Mouse (Mus musculus) frontal cortex, postnatal 36 days (tissue): ENCODE measurements around the gene Emg1.

ENCODE experiments used
- DNase-seq, 2 experiments: peaks; one replicate each; pipeline ENCODE4 v3.0.0; 2022; ENCODE audit warnings: low spot score in 2 of 2

The Emg1 gene

DNA sequence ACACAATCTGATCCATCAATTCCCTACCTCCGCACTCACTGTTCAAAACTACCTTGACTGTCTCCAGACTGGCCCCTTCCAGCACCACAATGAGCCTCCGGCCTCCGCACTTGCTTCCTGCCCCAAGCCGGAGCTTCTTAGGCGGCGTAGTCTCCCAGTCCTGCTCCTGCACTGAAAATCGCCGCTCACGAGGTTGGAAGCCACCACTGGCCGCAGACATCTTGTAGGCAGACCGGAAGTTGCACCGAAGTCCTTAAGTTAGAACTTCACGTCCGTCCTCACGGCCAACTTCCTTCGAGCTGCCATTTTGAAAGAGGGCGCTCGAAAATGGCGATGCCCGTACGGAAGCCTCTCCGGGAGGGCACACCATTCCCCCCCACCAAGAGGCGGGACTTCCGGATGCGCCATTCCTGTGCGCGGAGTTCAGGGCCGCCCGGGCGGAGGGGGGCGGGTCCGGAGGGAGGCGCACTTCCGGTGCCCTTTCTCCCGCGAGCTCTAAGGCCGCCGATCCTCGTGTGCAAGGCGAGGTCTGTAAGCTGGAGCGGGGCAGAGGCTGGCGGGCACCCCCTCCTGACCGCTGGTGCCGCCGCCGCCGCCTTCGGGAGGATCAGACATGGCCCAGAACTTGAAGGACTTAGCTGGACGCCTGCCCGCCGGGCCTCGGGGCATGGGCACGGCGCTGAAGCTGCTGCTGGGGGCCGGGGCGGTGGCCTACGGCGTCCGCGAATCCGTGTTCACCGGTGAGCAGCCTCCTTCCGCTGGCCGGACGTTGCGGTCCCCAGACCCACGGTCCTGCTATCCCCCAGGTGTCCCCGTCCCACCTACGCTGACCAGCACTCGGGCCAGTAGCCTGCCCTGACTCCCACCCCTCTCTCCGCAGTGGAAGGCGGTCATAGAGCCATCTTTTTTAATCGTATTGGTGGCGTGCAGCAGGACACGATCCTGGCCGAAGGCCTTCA, at the start of gene Emg1, which contains the start of gene Phb2:
TSS of gene Emg1 (minus strand) at position 355 of the 959 bp plus-strand sequence.
TSS of gene Phb2 (plus strand) at position 513 of the 959 bp plus-strand sequence.
- DNase-seq: peak; percentile 98

DNA sequence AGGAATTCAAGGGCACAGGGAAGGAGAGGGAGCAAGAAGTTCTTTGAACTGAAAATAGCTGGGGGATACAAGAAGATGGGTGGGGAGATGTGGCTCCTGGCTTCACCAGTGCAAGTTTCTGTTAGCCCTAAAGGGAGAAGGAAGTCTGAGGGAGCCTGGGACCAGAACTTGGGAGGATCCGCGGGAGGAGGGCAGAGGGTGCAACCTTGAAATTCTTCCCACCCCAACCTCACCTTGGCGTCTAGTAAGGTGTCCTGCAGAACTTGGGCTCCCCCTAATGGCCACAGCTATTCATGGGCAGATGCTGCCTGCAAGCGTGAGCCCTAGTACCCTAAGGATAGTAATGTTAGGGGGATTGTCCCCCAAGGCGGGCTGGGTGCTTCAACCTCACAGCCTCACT, 47.3 kb upstream of the Emg1 start:
- peak; percentile 83 to 86 for DNase-seq

DNA sequence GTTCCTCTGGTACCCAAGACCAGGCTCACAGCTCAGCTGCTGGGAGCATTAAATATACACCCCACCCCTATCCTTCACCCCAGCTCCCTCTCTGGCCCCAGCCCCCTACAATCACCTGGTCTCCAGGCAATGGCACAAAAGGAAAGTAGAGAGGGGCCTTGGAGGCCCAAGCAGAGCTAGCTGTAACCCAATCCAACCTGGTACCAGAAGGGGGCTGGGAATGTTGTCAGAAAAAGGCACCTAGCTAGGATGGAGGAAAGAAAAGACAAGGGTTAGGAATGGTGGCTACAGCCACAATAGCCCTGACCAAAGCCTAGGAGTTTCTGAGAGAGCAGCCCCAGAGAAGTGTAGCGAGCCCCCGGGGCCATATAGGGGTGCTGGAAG, 46.9 kb upstream of the Emg1 start:
- no peak for DNase-seq

DNA sequence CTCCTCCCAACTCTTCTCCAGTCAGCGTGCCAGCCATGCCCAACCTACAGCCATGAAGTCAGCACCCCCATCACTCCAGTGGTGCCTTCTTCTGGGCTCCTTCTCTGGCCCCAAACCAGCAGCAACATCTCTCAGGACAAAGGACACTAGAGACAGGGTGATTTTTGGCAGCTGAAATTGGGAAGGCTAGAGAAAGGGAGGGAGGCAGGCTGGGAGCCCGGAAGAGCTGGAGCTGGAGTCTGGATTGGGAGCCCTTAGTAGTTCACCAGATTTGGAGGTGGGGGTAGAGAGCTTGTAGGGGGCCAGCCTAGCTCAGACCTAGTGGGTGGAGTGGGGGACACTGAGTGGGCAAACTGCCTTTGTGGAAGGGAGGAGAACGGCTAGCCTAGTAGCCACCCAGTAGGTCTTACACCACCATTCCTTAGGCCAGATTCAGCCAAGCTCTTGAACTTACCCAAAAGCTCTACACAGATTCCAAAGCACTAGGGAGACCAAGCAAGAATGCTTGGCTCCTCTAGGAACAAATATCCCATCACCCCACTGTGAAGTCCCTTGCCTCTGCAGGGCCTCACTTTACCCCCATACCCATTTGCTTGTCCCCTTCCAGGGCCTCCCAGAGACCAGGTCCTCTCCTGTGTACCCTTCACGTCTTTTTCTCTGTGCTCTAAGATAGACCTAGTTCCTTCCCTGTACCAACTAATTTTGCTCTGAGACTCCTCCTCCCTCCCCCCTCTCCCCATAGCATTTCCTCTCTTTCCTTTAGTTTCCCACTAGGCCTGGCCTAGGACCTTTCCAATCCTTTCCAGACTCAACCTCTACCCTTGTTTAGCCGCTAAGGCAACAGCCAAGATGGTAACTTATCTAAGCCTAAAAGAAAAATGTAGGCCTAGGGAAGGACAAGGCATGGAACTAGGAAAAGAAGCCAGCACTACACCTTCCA, 46.2 kb upstream of the Emg1 start:
- peak in 1 of 2 experiments; percentile 72 for DNase-seq

DNA sequence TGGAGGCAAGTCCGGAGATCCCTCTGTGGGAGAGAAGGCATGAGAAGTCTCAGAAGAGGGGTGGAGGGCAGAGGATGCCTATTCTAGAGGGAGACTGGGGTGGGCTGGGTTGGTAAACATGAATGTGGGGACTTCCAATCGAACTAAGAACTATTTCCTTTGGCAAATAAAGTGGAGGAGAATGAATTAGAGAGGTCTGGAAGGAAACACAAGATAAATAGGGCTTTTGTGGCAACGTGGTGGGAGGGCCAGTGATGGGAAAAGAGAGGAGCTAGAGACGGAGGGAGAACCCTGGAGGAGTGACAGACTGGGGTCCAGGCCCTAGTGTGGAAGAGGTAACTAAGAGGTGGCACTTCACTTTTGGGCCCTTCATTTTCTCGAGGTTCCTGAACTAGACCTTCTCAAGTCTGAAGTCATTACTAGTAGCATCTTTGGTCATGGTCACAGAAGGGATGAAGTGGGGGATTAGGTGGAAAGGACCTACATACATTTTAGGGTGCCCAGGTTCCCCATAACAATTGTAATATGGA, 45.4 kb upstream of the Emg1 start:
- no peak for DNase-seq

DNA sequence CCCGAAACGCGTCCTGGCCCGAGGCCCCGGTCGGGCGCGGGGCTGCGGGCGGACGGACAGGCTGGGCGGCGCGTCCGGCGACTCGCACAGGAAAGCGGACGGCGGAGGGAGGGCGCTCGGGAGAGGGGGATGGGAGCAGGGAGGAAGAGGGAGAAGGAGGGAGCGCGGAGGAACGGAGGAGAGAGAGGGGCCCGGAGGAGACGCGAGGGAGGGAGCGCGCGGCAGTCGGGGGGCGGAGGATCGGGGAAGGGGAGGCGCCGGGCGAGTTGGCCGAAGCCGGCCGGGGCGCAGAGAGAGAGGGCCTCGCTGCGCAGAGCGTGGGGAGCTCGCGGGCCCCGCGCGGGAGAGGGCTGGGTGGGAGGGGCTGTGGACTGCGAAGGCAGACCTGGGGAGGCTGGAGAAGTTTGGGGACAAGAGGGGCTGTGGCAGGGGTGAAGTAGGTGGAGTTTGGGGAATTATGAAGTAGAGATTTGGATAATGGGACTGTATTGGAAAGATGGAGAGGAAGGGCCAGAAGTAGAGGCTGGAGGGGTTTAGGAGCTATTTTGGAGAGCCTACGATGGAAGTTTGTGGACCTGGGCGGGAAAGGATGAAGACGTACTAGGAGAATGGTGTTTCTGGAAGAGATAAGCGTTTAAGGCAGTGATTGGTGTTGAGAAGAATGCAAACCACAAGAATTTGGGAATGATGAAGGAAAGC, 44.8 kb upstream of the Emg1 start:
- peak; percentile 77 to 85 for DNase-seq

DNA sequence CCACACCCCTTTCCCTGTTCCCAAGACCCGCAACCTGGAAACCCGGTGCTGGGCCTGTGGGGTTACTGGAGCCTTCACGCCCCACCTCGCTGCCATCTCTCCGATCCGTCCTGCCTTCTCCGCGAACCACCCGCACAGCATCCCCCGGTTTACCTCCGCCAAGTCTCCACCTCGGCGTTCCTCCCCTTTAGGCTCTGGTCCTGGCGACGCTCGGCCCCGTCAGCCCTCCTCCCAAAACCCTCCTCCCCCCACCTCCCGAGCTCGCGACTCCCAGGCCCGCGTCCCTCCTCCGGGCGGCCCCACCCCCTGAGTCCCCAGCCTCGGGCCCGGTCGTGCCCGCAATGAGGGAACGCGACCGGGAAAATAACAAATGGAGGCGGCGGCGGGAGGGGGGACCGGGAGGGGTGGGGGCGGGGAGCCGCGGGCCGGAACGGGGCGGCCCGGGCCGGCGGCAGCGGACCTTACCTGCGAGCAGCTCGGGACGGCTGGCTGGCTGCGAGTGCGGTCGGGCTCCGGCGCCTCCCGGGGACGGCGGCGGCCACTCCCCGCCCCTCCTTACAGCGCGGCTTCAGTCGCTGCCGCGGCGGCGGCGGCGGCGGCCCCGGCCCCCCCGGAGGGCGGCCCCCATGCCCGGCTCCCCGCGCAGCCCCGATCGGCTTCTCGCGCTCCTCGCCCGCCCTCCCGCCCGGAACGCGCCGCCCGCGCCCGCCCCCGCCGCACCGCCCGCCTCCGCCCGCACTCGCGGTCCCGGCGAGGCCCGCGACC, 44.0 kb upstream of the Emg1 start, which contains the start of the genes Gm45234 and Atn1:
TSS of gene Gm45234 (minus strand) at position 191 of the 765 bp plus-strand sequence.
TSS of gene Atn1 (minus strand) at position 694 of the 765 bp plus-strand sequence.
- no peak for DNase-seq

DNA sequence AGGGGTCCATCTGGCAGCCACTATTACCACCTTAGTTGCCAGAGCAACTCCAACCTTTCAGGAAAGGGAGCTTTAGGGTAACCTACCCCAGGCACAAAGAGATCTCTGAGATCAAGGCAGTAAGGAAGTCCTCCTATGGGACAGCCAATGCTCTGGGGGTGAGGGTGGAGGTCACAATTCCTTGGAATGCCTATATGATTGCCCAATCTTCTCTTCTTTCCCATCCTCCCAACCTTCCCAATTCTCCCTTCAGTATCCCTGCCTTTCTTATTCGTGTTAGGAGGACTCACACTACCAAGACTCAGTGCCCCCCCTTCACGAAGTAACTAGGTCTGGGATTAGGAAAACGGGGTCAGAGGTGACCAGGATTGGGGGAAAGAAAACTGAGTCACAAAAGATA, 43.3 kb upstream of the Emg1 start:
- no peak for DNase-seq

DNA sequence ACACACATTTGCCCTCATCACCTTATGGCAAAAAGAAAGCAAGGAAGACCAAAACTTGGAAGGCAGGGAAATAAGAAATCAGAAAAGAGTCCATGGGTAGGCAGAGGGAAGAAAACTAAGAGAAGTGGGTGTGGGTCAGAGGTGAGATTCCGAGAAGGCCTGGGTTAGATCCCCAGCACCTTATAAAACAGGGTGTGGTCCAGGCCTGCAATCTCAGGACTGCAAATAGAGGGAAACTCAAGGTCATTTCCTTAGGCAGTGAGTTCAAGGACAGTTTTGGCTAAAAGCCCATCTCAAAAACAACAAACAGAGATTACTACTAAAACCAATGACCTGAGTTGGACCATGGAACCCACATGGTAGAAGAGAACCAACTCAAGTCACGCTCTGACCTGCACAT, 41.9 kb upstream of the Emg1 start:
- DNase-seq: no peak

DNA sequence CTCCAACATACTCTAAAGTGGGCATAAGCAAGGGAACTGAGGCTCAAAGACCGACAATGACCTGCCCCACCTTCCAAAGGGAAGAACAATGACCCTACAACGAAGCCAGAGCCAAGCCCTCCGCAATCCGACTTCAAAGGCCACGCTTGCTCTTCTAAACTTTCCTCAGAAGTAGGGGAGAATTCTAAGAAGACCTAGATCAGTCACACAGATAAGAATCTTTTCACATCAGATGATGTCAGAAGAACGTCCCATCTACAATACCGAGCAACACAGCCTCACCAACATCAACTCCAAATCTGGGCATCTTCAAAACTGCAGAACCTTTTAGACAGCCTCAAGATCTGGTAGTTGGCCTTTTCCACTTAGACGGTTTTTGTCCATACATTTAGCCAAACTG, 38.4 kb upstream of the Emg1 start:
- DNase-seq: no peak

DNA sequence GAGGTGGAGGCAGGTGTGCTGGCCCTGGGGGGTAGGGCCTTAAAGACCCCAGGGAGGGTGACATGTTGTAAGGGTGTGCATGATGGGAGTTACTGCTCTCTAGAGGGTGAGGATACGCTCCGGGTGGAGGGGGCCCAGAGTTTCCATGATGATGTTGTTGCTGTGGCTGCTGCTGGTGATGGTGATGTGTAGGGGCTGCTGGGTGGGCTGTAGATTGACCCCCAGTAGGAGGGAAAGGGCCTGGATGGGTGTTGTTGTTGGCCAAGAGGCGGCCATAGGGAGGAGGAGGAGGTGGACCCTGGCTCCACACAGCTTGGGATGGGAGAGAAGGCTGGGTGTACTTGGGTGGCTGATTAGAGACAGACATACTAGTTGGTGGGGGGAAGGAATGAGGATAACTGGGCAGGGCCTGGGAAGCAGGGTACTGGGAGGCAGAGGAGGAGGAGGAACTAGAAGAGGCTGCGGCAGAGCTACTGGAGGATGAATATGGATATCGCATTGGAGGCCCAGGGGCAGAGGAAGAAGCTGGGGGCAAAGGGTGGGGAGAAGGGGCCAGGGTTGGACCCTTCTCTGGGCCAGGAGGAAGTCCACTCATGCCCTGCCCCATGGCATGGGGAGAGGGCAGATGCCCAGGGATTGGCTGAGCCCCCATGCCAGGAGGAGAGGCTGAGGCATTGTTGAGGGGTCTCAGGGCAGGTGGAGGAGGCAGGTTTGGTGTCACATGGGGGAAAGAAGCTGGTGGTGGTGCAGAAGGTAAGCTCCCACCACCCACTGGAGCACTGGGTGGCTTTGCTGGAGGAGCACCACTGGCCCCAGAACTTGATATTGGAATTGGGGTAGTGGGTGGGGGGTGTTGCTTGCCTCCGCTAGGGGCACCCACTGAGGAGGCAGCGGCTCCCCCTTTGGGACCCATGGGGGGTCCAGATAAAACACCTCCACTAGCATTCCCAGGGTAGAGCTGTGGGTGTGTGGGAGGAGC, 35.0 kb upstream of the Emg1 start:
- no peak for DNase-seq

DNA sequence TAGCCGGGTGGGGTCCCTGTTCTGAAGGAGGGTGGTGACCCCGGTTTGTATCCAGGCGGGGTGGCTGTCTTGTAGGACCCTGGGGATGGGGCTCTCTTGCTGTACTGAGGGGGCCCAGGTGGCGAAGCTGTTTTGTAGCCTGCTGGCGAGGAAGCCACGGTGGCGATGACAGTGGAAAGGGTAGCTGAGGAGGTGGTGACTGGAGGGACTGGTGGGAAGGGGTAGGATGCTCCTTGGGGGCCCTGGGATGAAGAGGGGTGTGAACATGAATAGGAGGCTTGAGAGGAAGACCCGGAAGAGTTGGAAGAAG, 34.3 kb upstream of the Emg1 start:
- DNase-seq: no peak

DNA sequence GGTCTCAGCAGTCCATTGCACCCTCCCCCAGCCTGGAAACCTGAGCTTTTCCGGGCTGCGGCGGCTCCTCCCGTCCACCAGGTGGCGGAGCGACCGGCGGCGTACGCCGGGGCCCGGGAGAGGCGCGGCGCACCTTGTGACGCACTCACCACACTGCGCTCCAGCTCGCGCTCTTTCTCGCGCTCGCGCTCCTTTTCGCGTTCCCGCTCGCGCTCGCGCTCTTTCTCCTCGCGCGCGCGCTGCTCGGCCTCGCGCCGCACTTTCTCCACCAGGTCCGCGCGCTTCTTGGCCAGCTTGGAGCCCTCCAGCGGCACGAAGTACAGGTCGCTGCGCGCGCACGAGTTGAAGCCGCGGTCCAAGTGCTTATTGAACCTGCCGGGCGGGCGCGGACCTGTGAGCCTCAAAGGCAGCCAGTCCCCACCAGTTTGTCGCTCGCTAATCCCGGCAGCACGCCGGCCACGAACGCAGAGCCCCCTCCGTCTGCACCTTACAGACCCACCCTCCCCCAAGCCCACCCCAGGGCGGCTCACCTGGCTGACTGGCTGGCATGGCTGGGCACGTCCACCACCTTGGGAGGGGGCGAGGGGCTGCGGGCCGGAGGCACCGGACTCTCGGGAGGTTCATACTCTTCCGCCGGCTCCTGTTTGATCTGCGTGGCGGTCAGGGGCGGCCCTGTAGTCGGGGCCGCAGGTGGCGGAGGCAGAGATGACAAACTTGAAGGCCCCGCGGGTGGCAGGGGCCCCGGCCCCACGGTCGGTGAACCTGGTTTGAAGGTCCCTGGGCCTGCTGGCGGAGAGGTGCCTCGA, 33.7 kb upstream of the Emg1 start:
- peak; percentile 92 to 96 for DNase-seq

DNA sequence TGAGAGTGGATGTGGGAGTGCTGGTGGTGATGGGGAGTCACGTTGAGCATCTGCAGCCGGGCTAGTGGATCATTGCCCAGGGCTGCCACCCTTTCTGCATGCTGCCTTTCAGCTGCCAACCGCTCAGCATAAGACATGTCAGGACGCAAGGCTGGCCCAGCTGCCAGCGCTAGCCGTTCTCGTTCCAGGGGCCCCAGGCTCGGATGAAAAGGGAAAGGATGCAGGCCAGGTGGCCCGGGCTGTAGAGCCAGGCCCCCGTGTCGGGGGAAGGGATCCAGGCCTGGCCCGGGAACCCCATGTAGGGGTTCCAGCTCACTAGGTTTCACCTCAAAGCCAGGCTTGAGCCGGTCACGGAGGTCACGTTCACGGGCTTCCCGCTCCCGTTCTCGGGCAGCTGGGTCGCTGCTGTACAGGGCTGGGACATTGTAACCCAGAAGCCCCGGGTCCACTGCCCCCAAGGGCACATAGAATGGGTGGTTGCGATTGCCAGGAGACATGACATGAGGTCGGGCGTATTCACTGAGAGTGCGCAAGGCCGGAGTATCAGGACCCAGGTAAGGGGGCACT, 32.9 kb upstream of the Emg1 start:
- DNase-seq: no peak

DNA sequence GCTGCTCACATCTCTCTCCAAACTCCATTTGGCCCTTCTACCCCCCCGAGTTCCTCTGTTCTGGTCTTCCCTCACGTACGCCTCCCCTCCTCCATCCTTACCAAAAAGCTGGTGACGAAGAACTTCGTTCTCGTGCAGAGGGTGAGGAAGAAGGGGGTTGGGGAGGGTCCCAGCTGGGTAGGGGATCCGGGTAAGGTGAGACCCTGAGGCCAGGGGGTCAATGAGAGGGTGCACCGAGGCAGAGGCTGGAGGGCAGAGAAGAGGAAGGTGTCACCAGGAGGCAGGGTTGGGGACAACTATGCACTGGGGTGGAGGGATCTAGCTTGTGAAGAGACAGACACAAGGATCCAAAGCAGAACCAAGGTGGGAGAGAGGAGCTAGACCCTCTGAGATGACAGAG, 31.7 kb upstream of the Emg1 start:
- no peak for DNase-seq

DNA sequence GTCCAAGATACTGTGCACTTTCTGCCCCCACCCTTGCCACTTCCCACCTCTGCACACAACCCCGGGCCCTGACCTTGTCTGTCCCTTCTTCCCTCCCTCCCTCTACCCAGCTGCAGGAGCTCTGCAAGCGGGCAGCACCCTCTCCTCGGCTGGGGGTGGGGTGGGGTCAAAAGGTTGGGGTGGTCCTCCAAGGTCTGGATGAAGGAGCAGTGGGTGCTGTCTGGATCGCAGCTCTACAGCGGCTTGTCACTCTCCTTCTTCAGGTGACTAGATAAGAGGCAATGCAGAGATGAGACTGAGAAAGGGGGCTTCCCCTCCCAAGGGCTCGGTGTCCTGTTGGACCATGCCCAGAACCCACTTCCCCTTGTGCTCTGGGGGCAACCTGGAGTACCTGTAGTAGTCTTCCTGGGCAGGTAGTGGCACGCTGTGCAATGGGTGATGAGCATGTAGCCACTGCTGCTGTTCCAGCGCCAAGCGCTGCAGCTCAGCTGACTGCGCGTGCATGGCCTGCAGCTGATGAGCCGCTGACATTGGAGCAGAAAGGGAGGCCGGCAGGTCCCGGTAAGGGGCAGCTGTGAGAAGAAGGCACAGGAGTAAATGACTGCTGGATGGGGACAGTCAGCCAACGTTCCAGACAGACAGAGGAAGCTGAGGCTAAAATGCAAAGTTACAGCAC, 31.0 kb upstream of the Emg1 start:
- no peak for DNase-seq

DNA sequence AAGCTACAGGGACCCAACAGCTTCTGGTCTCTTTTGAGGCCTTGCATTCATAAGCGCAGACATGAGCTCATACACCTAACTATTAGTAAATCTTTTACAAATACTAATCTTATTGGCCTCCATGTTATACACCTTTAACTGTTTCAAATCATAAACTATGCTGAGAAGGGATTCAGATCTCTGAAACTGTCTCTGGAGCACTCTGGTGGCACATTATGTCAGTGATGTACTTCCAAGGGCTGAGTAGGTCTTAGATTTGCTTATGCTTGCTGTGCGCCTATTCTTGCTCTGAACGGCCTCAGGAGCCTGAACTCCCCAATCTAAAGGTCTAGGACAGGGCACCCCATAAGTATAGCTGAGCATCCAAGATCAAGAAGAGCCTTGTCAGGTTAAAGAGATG, 29.9 kb upstream of the Emg1 start:
- no peak for DNase-seq
